Mouse (Mus musculus): ENCODE data around the gene Gm15319.
"Not testable (repeated sequence)": the region's sequence is repeated elsewhere in the genome, so short reads cannot be mapped to it uniquely, and the experiment has no call there.

Gm15319 gene

DNA sequence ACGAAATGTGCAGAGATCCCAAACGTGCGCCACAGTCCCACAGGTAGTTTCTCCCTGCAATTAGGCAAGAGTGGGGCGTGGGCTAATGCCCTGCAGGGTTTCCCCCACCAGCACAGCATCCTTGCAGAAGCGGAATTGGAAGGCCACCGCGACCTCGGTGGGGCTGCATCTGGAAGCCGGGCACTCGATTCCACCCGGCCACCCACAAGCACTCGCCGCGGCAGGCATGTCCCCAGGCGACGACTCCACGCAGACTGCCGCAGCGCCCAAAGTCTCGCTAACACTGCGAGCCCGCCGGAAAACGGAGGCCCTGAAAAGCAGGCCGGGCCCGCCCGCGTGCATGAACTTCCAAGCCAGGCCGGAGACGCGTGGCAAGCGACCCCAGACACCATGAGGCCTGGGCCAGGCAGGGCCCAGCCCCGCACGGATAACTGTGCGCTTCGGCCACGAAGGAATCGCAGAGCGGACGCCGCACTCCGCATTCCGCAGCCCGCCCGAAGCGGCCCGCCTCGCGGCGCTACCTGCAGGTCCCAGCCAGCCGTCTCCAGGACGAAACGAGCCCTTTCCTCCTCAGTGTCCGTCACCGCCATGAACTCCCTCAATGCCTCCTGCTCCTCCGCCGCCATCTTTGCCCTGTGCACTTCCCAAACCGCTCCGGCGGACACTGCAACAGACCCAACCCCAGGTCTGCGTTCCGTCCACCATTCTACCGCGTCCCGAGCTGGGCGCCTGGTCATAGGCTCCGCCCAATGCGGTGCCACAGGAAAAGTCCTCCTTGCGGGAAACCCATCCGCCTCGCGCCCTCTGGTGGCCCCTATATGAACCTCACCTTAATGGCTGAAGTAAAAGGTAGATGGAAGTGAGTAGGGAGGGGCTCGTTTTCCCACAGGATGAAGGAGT lies 66.0 kb downstream of the Gm15319 start:
- peak; percentile 83 for DNase-seq

DNA sequence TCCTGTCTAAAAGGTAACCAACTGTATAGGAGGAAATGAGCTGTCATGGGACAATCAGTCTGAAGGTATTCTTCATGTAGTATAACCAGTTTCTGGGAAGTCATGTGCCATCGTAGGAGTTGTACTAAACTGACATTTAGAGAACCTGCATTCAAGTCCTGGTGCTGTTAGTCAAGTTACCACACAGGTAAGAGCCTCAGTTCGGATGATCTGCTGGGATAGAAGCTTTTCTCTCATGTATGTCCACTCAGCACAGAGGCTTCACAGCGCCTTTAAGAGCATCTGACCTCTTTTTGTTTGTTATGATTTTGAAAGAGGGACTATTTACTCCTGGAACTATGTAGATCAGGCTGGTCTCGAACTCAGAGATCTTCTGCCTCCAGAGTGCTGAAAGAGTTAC lies 67.1 kb downstream of the Gm15319 start:
- not testable (repeated sequence) for DNase-seq

DNA sequence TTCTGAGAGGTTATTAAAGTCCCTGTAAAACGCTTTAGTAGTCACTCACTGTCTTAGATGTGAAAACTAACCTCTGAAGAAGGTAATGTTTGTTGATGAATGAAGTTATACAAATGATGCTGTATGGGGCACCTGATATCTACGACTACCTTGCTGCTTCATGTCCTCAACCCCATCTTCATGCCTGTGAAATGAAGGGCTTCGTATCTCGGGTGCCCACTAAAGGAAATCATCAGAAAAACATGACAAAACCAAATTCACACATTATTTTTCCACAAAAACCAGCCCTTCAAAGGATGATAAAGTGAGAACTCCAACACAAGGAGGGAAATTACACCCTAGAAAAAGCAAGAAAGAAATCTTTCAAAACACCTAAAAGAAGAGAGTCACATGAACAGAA lies 68.2 kb downstream of the Gm15319 start:
- not testable (repeated sequence) for DNase-seq

DNA sequence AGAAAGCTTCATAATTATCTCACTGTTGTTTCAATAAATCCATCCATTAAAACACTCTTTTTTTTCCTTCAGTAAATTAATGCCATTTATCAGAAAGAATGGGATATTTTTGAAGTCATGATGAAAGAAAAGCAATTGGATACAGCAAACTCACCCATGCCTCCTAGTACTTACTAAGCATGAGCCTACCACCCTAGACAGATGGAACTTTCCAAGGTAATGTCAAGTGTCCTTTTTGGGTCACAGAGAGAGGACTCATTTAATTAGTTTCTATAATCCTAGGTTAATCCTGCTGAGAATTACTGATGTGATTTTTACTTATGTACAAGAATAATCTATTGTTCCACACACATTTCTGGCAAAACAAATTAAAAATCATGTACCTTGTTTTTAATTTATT lies 69.0 kb downstream of the Gm15319 start:
- DNase-seq, result peak; percentile 18

DNA sequence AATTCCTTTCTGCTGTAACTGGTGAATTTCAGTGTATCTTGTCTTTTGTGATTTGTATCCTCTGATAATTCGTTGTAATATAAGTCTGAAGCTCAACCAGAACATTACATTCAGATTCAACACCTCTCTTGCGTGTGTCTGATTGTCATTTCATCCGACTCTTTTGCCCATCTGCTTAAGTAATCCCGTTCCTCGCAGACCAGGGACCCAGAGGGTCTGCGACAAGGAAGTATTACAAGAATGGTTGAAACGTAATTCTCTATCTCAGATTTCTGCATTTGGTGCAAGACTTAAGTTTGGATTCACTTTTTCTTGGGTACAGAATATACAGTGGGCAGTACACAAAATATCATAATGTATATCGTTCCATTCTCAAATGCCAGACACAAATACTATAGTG lies 73.0 kb downstream of the Gm15319 start:
- not testable (repeated sequence) for DNase-seq

DNA sequence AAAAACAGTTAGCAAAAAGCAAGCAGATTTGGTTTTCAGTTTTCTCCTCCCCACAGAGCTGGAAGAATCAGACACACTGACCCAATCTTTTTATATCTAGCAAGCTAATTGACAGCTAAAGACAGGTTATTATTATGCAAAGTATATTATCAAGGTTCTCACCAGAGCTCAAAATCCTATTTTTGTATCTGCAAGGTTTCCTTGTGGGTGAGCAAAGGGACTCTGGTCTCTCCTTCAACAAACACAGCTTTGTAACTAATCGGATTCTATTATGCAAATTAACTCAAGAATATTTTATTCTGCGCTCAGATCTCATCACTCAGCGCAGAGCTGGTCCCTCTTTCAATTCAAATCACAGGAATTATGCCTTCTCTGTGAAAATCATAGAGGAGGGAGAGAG lies 74.1 kb downstream of the Gm15319 start:
- DNase-seq, result not testable (repeated sequence)

DNA sequence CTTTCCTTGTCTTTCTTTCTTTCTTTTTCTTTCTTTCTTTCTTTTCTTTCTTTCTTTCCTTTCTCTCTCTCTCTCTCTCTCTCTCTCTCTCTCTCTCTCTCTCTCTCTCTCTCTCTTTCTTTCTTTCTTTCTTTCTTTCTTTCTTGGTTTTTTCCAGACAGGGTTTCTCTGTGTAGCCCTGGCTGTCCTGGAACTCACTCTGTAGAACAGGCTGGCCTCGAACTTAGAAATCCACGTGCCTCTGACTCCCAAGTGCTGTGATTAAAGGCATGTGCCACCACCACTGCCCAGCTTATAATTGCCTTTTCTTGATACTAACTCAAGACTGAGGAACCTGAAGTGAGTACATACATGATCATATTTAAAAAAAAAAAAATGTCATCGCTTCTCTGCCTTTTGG lies 75.3 kb downstream of the Gm15319 start:
- DNase-seq, result not testable (repeated sequence)

Data from layer of hippocampus, adult 9-11 months (tissue).